Mouse (Mus musculus): ENCODE results near the gene Med13l. TPM values are rescaled to one million over a fixed set of nuclear protein-coding genes. Genes with fewer than 3 reads are reported as not detected.

Gene Med13l
- total and polyA plus RNA-seq, 2 experiments from 2014 or later = 11.3 to 28.9 TPM

GRCm38 (mm10) chr5:118571504-118571903, 11.0 kb downstream of the Med13l start:
- Histone ChIP-seq H3K27ac (no peak overlapping the region), H3K4me2 (ENCODE audit: low read depth, low read length) (no peak overlapping the region), H3K9me3 (ENCODE audit: low read length) (no peaks in the 10 kb centered on the region), H3K4me1 (ENCODE audit: insufficient read depth, low read length) (peaks cover 22% of the 10 kb centered on the region), H3K36me3 (ENCODE audit: insufficient read depth, low read length) (no peaks in the 10 kb centered on the region), H3K27me3 (ENCODE audit: insufficient read depth, low read length) (no peaks in the 10 kb centered on the region), H3K4me3 (ENCODE audit: low read length) (no peak overlapping the region), H3K9ac (replicated peaks; ENCODE audit: low read length) (no peak overlapping the region)
- WGBS = 41% methylated on average over 4 of the region's 4 CpGs
- DNase-seq (ENCODE audit: low spot score) (no peak), ATAC-seq (no peak)
- no peak for TF ChIP-seq CTCF (IDR thresholded peaks at IDR 0.05; ENCODE audit: low read depth)

GRCm38 (mm10) chr5:118574236-118574635, 13.8 kb downstream of the Med13l start:
- DNase-seq (ENCODE audit: low spot score) (no peak), ATAC-seq (no peak)
- no peaks in the 10 kb centered on the region for H3K36me3 ChIP-seq (ENCODE audit: insufficient read depth, low read length)
- no peak overlapping the region for H3K9ac ChIP-seq (replicated peaks; ENCODE audit: low read length)
- H3K27ac ChIP-seq = no peak overlapping the region
- peaks cover 14% of the 10 kb centered on the region for H3K4me1 ChIP-seq (ENCODE audit: insufficient read depth, low read length)
- no peak overlapping the region for H3K4me2 ChIP-seq (ENCODE audit: low read depth, low read length)
- H3K9me3 ChIP-seq (ENCODE audit: low read length) = no peaks in the 10 kb centered on the region
- 59% methylated on average over 3 of the region's 3 CpGs for whole genome bisulfite sequencing
- H3K27me3 ChIP-seq (ENCODE audit: insufficient read depth, low read length) = no peaks in the 10 kb centered on the region
- no peak for TF ChIP-seq CTCF (IDR thresholded peaks at IDR 0.05; ENCODE audit: low read depth)
- H3K4me3 ChIP-seq (ENCODE audit: low read length) = no peak overlapping the region

GRCm38 (mm10) chr5:118574997-118575396, 14.5 kb downstream of the Med13l start:
- Histone ChIP-seq H3K9ac (replicated peaks; ENCODE audit: low read length) (no peak overlapping the region), H3K27me3 (ENCODE audit: insufficient read depth, low read length) (no peaks in the 10 kb centered on the region), H3K27ac (no peak overlapping the region), H3K9me3 (ENCODE audit: low read length) (no peaks in the 10 kb centered on the region), H3K4me2 (ENCODE audit: low read depth, low read length) (no peak overlapping the region), H3K4me1 (ENCODE audit: insufficient read depth, low read length) (peaks cover 14% of the 10 kb centered on the region), H3K36me3 (ENCODE audit: insufficient read depth, low read length) (no peaks in the 10 kb centered on the region), H3K4me3 (ENCODE audit: low read length) (no peak overlapping the region)
- DNase-seq (ENCODE audit: low spot score) (no peak), ATAC-seq (no peak)
- WGBS = 47% methylated on average over 7 of the region's 7 CpGs
- no peak for TF ChIP-seq CTCF (IDR thresholded peaks at IDR 0.05; ENCODE audit: low read depth)

GRCm38 (mm10) chr5:118575909-118576308, 15.4 kb downstream of the Med13l start:
- Histone ChIP-seq H3K9me3 (ENCODE audit: low read length) (no peaks in the 10 kb centered on the region), H3K27me3 (ENCODE audit: insufficient read depth, low read length) (no peaks in the 10 kb centered on the region), H3K36me3 (ENCODE audit: insufficient read depth, low read length) (no peaks in the 10 kb centered on the region), H3K4me2 (ENCODE audit: low read depth, low read length) (no peak overlapping the region), H3K9ac (replicated peaks; ENCODE audit: low read length) (no peak overlapping the region), H3K4me3 (ENCODE audit: low read length) (no peak overlapping the region), H3K27ac (no peak overlapping the region), H3K4me1 (ENCODE audit: insufficient read depth, low read length) (peaks cover 8% of the 10 kb centered on the region; the same call in 1 of the 2 replicates)
- TF ChIP-seq CTCF (IDR thresholded peaks at IDR 0.05; ENCODE audit: low read depth) = no peak
- ATAC-seq (no peak), DNase-seq (ENCODE audit: low spot score) (no peak)
- 44% methylated on average over 6 of the region's 6 CpGs for WGBS

GRCm38 (mm10) chr5:118576731-118577130, 16.3 kb downstream of the Med13l start:
- TF ChIP-seq CTCF (IDR thresholded peaks at IDR 0.05; ENCODE audit: low read depth) = no peak
- H3K27ac ChIP-seq = no peak overlapping the region
- WGBS = 30% methylated on average over 3 of the region's 3 CpGs
- H3K9me3 ChIP-seq (ENCODE audit: low read length) = no peaks in the 10 kb centered on the region
- H3K4me3 ChIP-seq (ENCODE audit: low read length) = no peak overlapping the region
- no peaks in the 10 kb centered on the region for H3K27me3 ChIP-seq (ENCODE audit: insufficient read depth, low read length)
- H3K4me2 ChIP-seq (ENCODE audit: low read depth, low read length) = no peak overlapping the region
- ATAC-seq (0 out of 2 replicates have a peak, but pooled peaks have one; percentile 55), DNase-seq (ENCODE audit: low spot score) (peak; percentile 63)
- H3K9ac ChIP-seq (replicated peaks; ENCODE audit: low read length) = no peak overlapping the region
- no peaks in the 10 kb centered on the region for H3K36me3 ChIP-seq (ENCODE audit: insufficient read depth, low read length)
- H3K4me1 ChIP-seq (ENCODE audit: insufficient read depth, low read length) = peaks cover 8% of the 10 kb centered on the region; the same call in 1 of the 2 replicates

GRCm38 (mm10) chr5:118585355-118585754, 24.9 kb downstream of the Med13l start:
- H3K36me3 ChIP-seq (ENCODE audit: insufficient read depth, low read length) = no peaks in the 10 kb centered on the region
- no peak overlapping the region for H3K27ac ChIP-seq
- no peak overlapping the region for H3K4me2 ChIP-seq (ENCODE audit: low read depth, low read length)
- no peaks in the 10 kb centered on the region for H3K27me3 ChIP-seq (ENCODE audit: insufficient read depth, low read length)
- no peak overlapping the region for H3K9ac ChIP-seq (replicated peaks; ENCODE audit: low read length)
- H3K4me1 ChIP-seq (ENCODE audit: insufficient read depth, low read length) = peaks cover 13% of the 10 kb centered on the region
- DNase-seq (ENCODE audit: low spot score) = no peak
- 34% methylated on average over 4 of the region's 4 CpGs for WGBS
- ATAC-seq = no peak
- TF ChIP-seq CTCF (IDR thresholded peaks at IDR 0.05; ENCODE audit: low read depth) = no peak
- no peak overlapping the region for H3K4me3 ChIP-seq (ENCODE audit: low read length)
- no peaks in the 10 kb centered on the region for H3K9me3 ChIP-seq (ENCODE audit: low read length)

GRCm38 (mm10) chr5:118586560-118586959, 26.1 kb downstream of the Med13l start:
- H3K27me3 ChIP-seq (ENCODE audit: insufficient read depth, low read length) = no peaks in the 10 kb centered on the region
- TF ChIP-seq CTCF (IDR thresholded peaks at IDR 0.05; ENCODE audit: low read depth) = no peak
- no peak overlapping the region for H3K4me2 ChIP-seq (ENCODE audit: low read depth, low read length)
- no peak for DNase-seq (ENCODE audit: low spot score)
- H3K4me1 ChIP-seq (ENCODE audit: insufficient read depth, low read length) = peaks cover 21% of the 10 kb centered on the region
- H3K27ac ChIP-seq = no peak overlapping the region
- H3K9me3 ChIP-seq (ENCODE audit: low read length) = no peaks in the 10 kb centered on the region
- H3K4me3 ChIP-seq (ENCODE audit: low read length) = no peak overlapping the region
- ATAC-seq = no peak
- WGBS = 59% methylated on average over 6 of the region's 6 CpGs
- H3K9ac ChIP-seq (replicated peaks; ENCODE audit: low read length) = no peak overlapping the region
- no peaks in the 10 kb centered on the region for H3K36me3 ChIP-seq (ENCODE audit: insufficient read depth, low read length)
